Mouse (Mus musculus) intestine, embryonic 14.5 days (tissue): ENCODE measurements at regions not wholly inside any gene's neighbourhood (a gene's known extent, or its start where the extent isn't known, plus 50 kb on each side); places are given as distances from the start of the nearest gene placed in this dataset.
A peak's percentile ranks its signal among the peaks of the same experiment; 100 is the strongest.

ENCODE experiments used
- ATAC-seq: fragments of 200-750 bp; cut with Nextera tagmentation; replicated peaks from 2 replicates; pipeline ENCODE4 v1.8.0; 2017; ENCODE audit warnings: low read depth, moderate number of reproducible peaks, moderate TSS enrichment, moderate library complexity; ENCODE audit not compliant: low FRiP score, low TSS enrichment
- DNase-seq: peaks from one replicate; pipeline ENCODE4 v3.0.0-alpha.2; 2018; ENCODE audit warnings: low spot score
- H3K27ac ChIP-seq: fragments of 300-500 bp; sonication (generic); 2 replicates; pipeline ENCODE4 v1.5.1; 2014; ENCODE audit warnings: low read depth, mild to moderate bottlenecking, control low read depth
- H3K27me3 ChIP-seq: fragments of 300-500 bp; sonication (generic); replicated peaks from 2 replicates; pipeline ENCODE4 v1.6.1; 2014; ENCODE audit warnings: low read length, control low read depth; ENCODE audit not compliant: control insufficient read depth, insufficient read depth
- H3K36me3 ChIP-seq: fragments of 300-500 bp; sonication (generic); 2 replicates; pipeline ENCODE4 v1.6.1; 2014; ENCODE audit warnings: low read length, control low read depth; ENCODE audit not compliant: control insufficient read depth, insufficient read depth
- H3K4me1 ChIP-seq: fragments of 300-500 bp; sonication (generic); replicated peaks from 2 replicates; pipeline ENCODE4 v1.6.1; 2014; ENCODE audit warnings: low read length, control low read depth, mixed read lengths; ENCODE audit not compliant: control insufficient read depth, insufficient read depth
- H3K4me2 ChIP-seq: fragments of 300-500 bp; sonication (generic); 2 replicates; pipeline ENCODE4 v1.6.1; 2014; ENCODE audit warnings: low read length
- H3K4me3 ChIP-seq: fragments of 300-500 bp; sonication (generic); 2 replicates; pipeline ENCODE4 v1.5.1; 2014; ENCODE audit warnings: low read depth, low read length, control low read depth, mixed read lengths
- H3K9ac ChIP-seq: fragments of 300-500 bp; sonication (generic); 2 replicates; pipeline ENCODE4 v1.6.1; 2014; ENCODE audit warnings: mild to moderate bottlenecking, low read length
- H3K9me3 ChIP-seq: fragments of 300-500 bp; sonication (generic); 2 replicates; pipeline ENCODE4 v1.6.1; 2016; ENCODE audit warnings: low read length, control low read depth; ENCODE audit not compliant: control insufficient read depth
- WGBS: fragments of 180-500 bp; shearing (Covaris S2); extraction: QIAGEN DNeasy Blood & Tissue Kit; methylation state at CpG from one replicate; pipeline ENCODE4 v1.1.7; 2014; 5-methylcytosine and 5-hydroxymethylcytosine counted together

DNA sequence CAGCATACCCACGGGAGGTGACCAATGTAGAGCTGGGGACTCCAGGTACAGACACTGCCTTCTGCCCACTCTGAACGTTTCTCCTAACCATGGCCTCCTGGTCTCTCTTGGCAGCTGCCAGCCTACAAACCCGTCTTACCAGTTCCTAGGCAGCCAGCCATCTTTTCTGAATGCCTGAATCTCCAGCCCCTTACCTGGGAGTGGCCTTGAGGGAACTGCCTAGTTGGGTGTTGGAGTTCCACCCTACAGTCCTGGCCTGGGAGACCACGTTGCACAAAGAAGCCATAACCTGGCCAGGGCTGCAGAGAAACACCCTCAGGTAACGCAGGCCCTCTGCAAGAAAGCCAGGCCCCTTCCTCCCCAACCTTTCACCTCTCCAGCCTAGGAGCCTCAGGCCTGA is 162.1 kb downstream of the Ly86 start:
- ATAC-seq (no peak), DNase-seq (peak; percentile 60)
- H3K9me3 ChIP-seq = no peaks in the 10 kb centered on the region
- no peak overlapping the region for H3K4me3 ChIP-seq
- H3K27me3 ChIP-seq = no peaks in the 10 kb centered on the region
- WGBS = 69% methylated on average over 5 of the region's 5 CpGs
- H3K36me3 ChIP-seq = no peaks in the 10 kb centered on the region
- H3K27ac ChIP-seq = 0 out of 2 replicates have a peak overlapping the region, but pooled peaks have one; percentile 33
- no peak overlapping the region; the same call in 1 of the 2 replicates for H3K4me2 ChIP-seq
- H3K4me1 ChIP-seq = peaks cover 41% of the 10 kb centered on the region
- no peak overlapping the region for H3K9ac ChIP-seq

DNA sequence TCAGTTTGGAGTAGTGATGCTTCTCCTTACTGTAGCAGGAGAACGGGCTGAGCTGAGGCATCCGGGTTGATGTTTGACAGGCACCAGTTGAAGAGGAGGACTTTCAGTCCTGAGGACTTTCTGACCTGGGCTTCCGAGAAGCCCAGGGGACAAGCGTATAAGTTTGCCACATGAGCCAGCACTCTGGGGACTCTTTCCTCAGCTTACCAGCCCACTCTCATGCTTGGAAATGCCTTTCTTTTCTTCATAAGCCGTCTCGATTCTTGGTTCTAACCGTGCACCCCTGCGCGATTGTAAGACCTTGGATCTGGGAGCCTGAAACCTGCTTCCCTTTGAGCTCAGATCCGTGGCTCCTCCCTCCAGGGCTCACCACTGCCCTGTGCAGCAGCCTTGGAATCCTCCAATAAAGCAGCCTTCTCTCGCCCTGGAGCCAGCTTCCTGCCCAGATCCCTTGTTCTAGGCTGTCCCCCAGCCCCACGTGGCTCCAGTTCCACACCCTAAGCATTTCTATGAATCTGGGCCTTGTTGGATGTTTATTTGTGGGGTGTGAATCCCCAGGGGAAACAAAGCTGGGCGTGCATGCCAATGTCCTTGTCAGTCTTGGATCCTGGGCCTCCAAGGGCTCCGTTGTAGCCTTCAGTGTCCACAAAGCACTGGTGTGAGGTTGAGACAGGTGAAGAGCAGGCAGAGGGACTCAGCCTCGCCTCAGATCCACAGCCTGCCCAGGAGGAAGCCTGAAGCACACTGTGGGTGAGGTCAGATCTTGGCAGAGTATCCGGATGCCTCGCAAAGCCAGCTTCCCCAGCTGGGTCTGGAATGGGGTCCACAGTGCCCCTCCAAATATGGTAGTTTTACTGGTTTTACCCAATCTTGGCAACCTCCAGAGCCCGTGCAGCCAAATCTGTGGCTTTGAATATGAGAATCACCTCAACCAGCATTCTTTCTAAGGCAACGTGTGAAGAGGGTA is 163.7 kb downstream of the Ly86 start:
- Histone ChIP-seq H3K36me3 (no peaks in the 10 kb centered on the region), H3K4me2 (peak overlapping the region; percentile 29; the same call in 1 of the 2 replicates), H3K9ac (peak overlapping the region; percentile 20; the same call in 1 of the 2 replicates), H3K27ac (peak overlapping the region; percentile 79), H3K9me3 (no peaks in the 10 kb centered on the region), H3K4me3 (no peak overlapping the region), H3K27me3 (no peaks in the 10 kb centered on the region), H3K4me1 (peaks cover 45% of the 10 kb centered on the region)
- WGBS = 33% methylated on average over 19 of the region's 19 CpGs
- ATAC-seq (peak; percentile 67), DNase-seq (peak; percentile 70)

DNA sequence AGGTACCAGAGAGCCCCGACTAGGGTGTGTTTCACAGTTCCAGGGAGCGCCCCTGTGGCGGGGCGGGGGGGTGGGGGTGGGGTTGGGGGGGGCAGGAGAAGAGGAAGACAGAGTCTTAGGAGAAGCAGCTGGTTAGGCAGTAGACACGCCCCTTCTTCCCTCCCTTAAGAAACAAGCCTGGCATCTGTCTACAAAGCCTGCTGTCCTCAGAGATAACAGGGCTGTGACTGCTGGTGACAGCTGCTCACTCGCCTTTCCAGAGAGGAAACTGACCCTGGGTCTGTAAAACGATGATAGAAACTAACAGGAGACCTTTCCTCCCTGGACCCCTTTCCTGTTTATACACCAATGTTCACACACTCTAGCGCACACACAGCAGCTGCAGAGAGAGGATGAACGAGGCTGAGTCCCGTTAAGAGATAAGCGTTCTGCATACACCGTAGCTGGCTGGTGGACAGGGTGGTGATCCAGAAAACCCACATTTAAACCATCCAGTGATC is 164.4 kb downstream of the Ly86 start:
- H3K9me3 ChIP-seq = no peaks in the 10 kb centered on the region
- no peak overlapping the region; the same call in 1 of the 2 replicates for H3K9ac ChIP-seq
- peak overlapping the region; percentile 79 for H3K27ac ChIP-seq
- no peaks in the 10 kb centered on the region for H3K27me3 ChIP-seq
- no peak overlapping the region for H3K4me3 ChIP-seq
- H3K36me3 ChIP-seq = no peaks in the 10 kb centered on the region
- DNase-seq = peak; percentile 63
- peaks cover 53% of the 10 kb centered on the region for H3K4me1 ChIP-seq
- peak overlapping the region; percentile 29 for H3K4me2 ChIP-seq
- ATAC-seq = peak; percentile 43
- 4% methylated on average over 12 of the region's 12 CpGs for WGBS

DNA sequence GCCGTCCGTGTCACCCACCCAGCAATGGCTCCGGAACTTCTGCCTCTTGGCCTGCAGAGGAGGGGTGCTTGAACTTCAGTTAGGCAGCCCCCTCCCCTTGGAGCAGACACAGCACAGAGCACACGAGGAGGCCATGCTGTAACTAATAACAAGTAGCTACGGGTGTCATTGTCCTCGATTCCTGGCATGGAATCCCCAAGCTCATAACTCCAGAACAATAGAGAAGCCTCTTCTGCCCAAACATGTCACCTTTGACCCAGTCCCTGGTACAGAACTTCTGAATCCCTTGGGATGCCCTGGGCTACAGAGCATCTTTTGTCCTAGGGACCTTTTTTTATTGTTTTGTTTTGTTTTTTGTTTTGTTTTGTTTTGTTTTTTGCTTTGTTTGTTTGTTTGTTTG is 165.5 kb downstream of the Ly86 start:
- no peak for ATAC-seq
- peaks cover 59% of the 10 kb centered on the region for H3K4me1 ChIP-seq
- H3K36me3 ChIP-seq = no peaks in the 10 kb centered on the region
- H3K9ac ChIP-seq = no peak overlapping the region
- DNase-seq = no peak
- H3K4me3 ChIP-seq = no peak overlapping the region
- 86% methylated on average over 6 of the region's 6 CpGs for WGBS
- H3K27me3 ChIP-seq = no peaks in the 10 kb centered on the region
- no peak overlapping the region for H3K27ac ChIP-seq
- H3K9me3 ChIP-seq = no peaks in the 10 kb centered on the region
- H3K4me2 ChIP-seq = no peak overlapping the region

DNA sequence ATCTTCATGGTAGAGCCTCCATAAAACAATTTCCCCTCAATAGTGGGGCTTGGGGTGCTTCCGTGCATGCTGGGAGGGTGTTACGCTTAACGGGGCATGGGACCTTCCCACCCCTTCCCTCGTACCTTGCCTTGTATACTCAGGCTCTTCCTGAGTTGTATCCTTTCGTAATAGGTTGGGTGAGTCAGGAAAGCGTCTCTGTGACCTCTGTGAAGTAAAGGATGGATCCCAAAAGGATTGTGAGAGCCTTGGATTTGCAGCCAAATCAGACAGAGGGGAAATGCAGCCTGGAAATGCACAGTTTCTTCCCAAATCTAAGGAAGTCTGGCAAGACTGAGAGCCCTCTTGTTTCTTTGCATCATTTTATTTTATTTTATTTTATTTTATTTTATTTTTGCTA is 166.0 kb downstream of the Ly86 start:
- no peak for ATAC-seq
- WGBS = 79% methylated on average over 6 of the region's 6 CpGs

DNA sequence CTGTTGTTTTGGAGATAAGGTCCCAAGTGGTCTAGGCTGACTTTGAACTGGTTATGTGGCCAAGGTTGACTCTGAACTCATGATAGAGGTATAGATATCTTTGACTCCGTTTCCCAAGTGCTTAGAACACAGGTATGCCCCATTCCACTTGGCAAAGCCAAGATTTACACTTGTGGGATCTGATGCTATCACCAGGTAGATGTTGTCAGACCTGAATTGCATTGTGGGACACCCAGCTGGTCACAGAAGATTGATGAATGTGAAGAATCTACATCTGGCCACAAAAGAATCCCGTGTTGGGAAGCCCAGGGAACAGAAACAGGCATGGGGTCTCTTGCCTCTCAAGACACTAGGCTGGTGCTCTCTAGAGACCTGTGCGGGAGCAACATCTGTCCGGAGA is 166.4 kb downstream of the Ly86 start:
- no peak overlapping the region for H3K4me2 ChIP-seq
- no peak overlapping the region for H3K27ac ChIP-seq
- no peak overlapping the region for H3K9ac ChIP-seq
- H3K4me3 ChIP-seq = no peak overlapping the region
- DNase-seq = no peak
- 71% methylated on average over 4 of the region's 4 CpGs for WGBS
- ATAC-seq = no peak
- no peaks in the 10 kb centered on the region for H3K9me3 ChIP-seq
- H3K27me3 ChIP-seq = no peaks in the 10 kb centered on the region
- H3K4me1 ChIP-seq = peaks cover 50% of the 10 kb centered on the region
- no peaks in the 10 kb centered on the region for H3K36me3 ChIP-seq

More for the DNA sequence above, 166.0 kb downstream of the Ly86 start:
- no peaks in the 10 kb centered on the region for H3K9me3 ChIP-seq
- no peaks in the 10 kb centered on the region for H3K27me3 ChIP-seq
- H3K36me3 ChIP-seq = no peaks in the 10 kb centered on the region
- no peak overlapping the region for H3K4me2 ChIP-seq
- H3K9ac ChIP-seq = no peak overlapping the region
- no peak overlapping the region for H3K27ac ChIP-seq
- DNase-seq = no peak
- no peak overlapping the region for H3K4me3 ChIP-seq
- peaks cover 54% of the 10 kb centered on the region for H3K4me1 ChIP-seq

DNA sequence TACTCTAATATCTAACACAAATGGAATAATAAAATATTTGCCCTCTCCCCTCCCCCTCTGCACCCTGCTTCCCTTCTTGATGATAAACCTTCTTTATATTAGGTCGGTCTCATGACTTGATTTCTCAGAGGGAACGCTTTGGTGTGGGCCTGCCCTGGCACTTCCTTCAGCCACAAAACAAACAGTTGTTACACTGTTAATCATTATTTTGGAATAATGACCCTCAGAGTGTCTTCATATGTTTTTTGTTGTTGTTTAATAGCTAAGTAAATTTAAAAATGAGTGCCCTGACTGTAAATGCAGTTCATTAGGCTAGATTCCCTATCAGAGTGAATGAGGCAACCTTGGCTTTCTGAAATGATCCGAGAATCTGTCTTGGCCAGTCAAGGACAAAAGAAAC is 167.8 kb downstream of the Ly86 start:
- Histone ChIP-seq H3K36me3 (no peaks in the 10 kb centered on the region), H3K9ac (no peak overlapping the region), H3K27ac (no peak overlapping the region), H3K9me3 (no peaks in the 10 kb centered on the region), H3K4me2 (no peak overlapping the region), H3K4me1 (peaks cover 41% of the 10 kb centered on the region), H3K27me3 (no peaks in the 10 kb centered on the region), H3K4me3 (no peak overlapping the region)
- no peak for DNase-seq
- WGBS = 59% methylated on average over 3 of the region's 3 CpGs
- ATAC-seq = no peak

DNA sequence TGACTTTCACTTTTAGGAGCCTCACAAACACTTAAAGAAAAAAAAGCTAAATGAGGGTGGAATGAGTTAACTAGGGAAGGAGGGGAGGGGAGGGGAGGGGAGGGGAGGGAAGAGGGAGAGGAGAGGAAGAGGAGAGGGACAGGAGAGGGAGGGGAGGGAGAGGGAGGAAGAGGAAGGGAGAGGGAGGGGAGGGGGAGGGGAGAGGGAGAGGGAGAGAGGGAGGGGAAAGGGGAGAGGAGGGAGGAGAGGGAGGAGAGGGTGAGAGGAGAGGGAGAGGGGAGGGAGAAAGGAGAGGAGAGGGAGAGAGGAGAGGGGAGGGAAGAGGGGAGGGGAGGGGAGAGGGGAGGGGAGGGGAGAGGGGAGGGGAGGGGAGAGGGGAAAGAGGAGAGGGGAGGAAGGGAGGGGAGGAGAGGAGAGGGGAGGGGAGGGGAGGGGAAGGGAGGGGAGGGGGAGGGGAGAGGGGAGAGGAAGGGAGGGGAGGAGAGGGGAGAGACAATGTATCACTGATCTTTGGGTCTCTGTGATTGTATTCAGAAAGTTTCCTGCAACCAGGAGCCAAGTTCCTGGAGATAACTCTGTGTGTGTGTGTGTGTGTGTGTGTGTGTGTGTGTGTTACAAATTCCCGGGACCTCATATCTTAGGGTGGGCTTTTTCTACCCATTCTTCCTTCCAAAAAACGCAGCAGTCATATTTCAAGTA is 168.3 kb downstream of the Ly86 start:
- peak overlapping the region; percentile 41 for H3K4me2 ChIP-seq
- no peak overlapping the region for H3K4me3 ChIP-seq
- peak overlapping the region; percentile 40; the same call in 1 of the 2 replicates for H3K9ac ChIP-seq
- no peak for DNase-seq
- H3K27ac ChIP-seq = peak overlapping the region; percentile 90
- no peaks in the 10 kb centered on the region for H3K9me3 ChIP-seq
- no peaks in the 10 kb centered on the region for H3K27me3 ChIP-seq
- WGBS = 14% methylated on average over 2 of the region's 2 CpGs
- peaks cover 37% of the 10 kb centered on the region for H3K4me1 ChIP-seq
- H3K36me3 ChIP-seq = no peaks in the 10 kb centered on the region
- no peak for ATAC-seq
